28 mouse cellular contexts compared by ENCODE assay signal in genomic region chr19:59154171-59154570, GRCm38 (mm10). TPM values are rescaled to one million over a fixed set of nuclear protein-coding genes. Genes with fewer than 3 reads are reported as not detected.
"Had no signal": no experiment of that assay in that cellular context is flagged by ENCODE, and none has a peak within 500 bp of the region (broad histone marks: within the 10 kb centered on the region; RNA-seq: fewer than 3 reads in every experiment).

No protein-coding gene starts in this region.

- H3K9ac ChIP-seq: limb, embryonic 13.5 days; liver, embryonic 12.5 days; liver, embryonic 15.5 days; lung, embryonic 15.5 days; midbrain, embryonic 13.5 days; neural tube, embryonic 13.5 days had no signal

- H3K4me2 ChIP-seq: limb, embryonic 13.5 days; liver, embryonic 12.5 days; liver, embryonic 15.5 days; lung, embryonic 15.5 days; midbrain, embryonic 13.5 days; neural tube, embryonic 13.5 days had no signal

- H3K36me3 ChIP-seq: limb, embryonic 10.5 days; limb, embryonic 13.5 days; liver, embryonic 12.5 days; liver, embryonic 15.5 days; lung, embryonic 15.5 days; midbrain, embryonic 10.5 days; midbrain, embryonic 13.5 days; neural tube, embryonic 13.5 days had no signal

- H3K4me1 ChIP-seq: limb, embryonic 13.5 days; liver, embryonic 12.5 days; liver, embryonic 15.5 days; lung, embryonic 15.5 days; midbrain, embryonic 10.5 days; midbrain, embryonic 13.5 days; neural tube, embryonic 13.5 days had no signal

- H3K9me3 ChIP-seq: limb, embryonic 10.5 days; limb, embryonic 13.5 days; liver, embryonic 12.5 days; liver, embryonic 15.5 days; lung, embryonic 15.5 days; midbrain, embryonic 10.5 days; midbrain, embryonic 13.5 days; neural tube, embryonic 13.5 days had no signal

- ATAC-seq: liver, embryonic 12.5 days; midbrain, embryonic 13.5 days; midbrain, embryonic 16.5 days had no signal

- H3K4me3 ChIP-seq: limb, embryonic 10.5 days; limb, embryonic 13.5 days; liver, embryonic 12.5 days; liver, embryonic 15.5 days; lung, embryonic 15.5 days; megakaryocyte, embryonic 14.5 days; midbrain, embryonic 10.5 days; midbrain, embryonic 13.5 days; myocyte; neural tube, embryonic 13.5 days had no signal

- DNase-seq: kidney, adult 2 months; kidney, postnatal 14 days; kidney, postnatal 4 days; layer of hippocampus, adult 9-11 months; liver; lung, adult 18-20 months; lung, postnatal 14 days; thymus, adult 18-20 months; thymus, postnatal 36 days had no signal

- H3K27ac ChIP-seq: limb, embryonic 10.5 days; limb, embryonic 13.5 days; liver, embryonic 12.5 days; liver, embryonic 15.5 days; lung, embryonic 15.5 days; macrophage; midbrain, embryonic 10.5 days; midbrain, embryonic 13.5 days; neural tube, embryonic 13.5 days had no signal

RNA-seq across cellular contexts. Expression of gene Vax1, which starts 15.7 kb away (rescaled TPM):
- total RNA-seq: monocyte, adult 5-6 weeks; neutrophil, adult 5-6 weeks had no signal
- polyA plus RNA-seq: kidney, adult 2 months; kidney, embryonic 14.5 days; limb, embryonic 10.5 days; liver, embryonic 12.5 days; liver, embryonic 15.5 days; lung, embryonic 15.5 days; macrophage; myocyte; neural tube, embryonic 13.5 days; small intestine, adult 2 months; spleen, adult 2 months; stomach, embryonic 16.5 days; urinary bladder, adult 2 months had no signal
